Mouse (Mus musculus) heart, adult 2 months (tissue): ENCODE data around the gene Olfr1031.

Experiments used
- CTCF ChIP-seq: fragments of 200-600 bp; IDR thresholded peaks from 2 replicates; pipeline ENCODE4 v1.8.1; 2022; ENCODE audit warnings: antibody characterized with exemption, mild to moderate bottlenecking, moderate library complexity
- EP300 ChIP-seq: fragments of 200-500 bp; IDR thresholded peaks from 2 replicates; pipeline ENCODE4 v1.6.1; 2011; ENCODE audit warnings: low read depth, low read length, control low read depth; ENCODE audit not compliant: insufficient read depth

GRCm38 (mm10) chr2:86005240-86005639 is 15.1 kb downstream of the Olfr1031 start, which contains the start of gene Olfr1032:
- TF ChIP-seq CTCF, result no peak
- TF ChIP-seq EP300, result no peak
